Mouse (Mus musculus) ES-Bruce4 (cell line): ENCODE measurements around the gene Lrrc1. TPM values are rescaled to one million over a fixed set of nuclear protein-coding genes. Genes with fewer than 3 reads are reported as not detected.

Source experiments
- H3K27ac ChIP-seq: 2 replicates; pipeline ENCODE4 v1.5.1; 2012; ENCODE audit warnings: low read length, inconsistent platforms; ENCODE audit not compliant: insufficient read depth
- H3K27me3 ChIP-seq: 2 replicates; pipeline ENCODE4 v1.6.1; 2012; ENCODE audit warnings: mild to moderate bottlenecking, low read length, inconsistent platforms; ENCODE audit not compliant: control insufficient read depth, poor library complexity, insufficient read depth, severe bottlenecking
- H3K36me3 ChIP-seq: 2 replicates; pipeline ENCODE4 v1.6.1; 2012; ENCODE audit warnings: inconsistent platforms, mild to moderate bottlenecking, low read length, moderate library complexity; ENCODE audit not compliant: control insufficient read depth, poor library complexity, insufficient read depth, severe bottlenecking
- H3K4me1 ChIP-seq: one replicate; pipeline ENCODE4 v1.8.1; 2011; ENCODE audit warnings: low read length; ENCODE audit not compliant: control insufficient read depth, insufficient read depth
- H3K4me3 ChIP-seq: 2 replicates; pipeline ENCODE4 v1.5.1; 2011; ENCODE audit warnings: low read depth, mild to moderate bottlenecking, low read length
- H3K9ac ChIP-seq: 2 replicates; pipeline ENCODE4 v1.6.1; 2012; ENCODE audit warnings: low read depth, mild to moderate bottlenecking, inconsistent platforms; ENCODE audit not compliant: poor library complexity, severe bottlenecking
- H3K9me3 ChIP-seq: replicated peaks from 2 replicates; pipeline ENCODE4 v1.6.1; 2012; ENCODE audit warnings: mild to moderate bottlenecking, low read length, inconsistent platforms; ENCODE audit not compliant: control insufficient read depth, poor library complexity, insufficient read depth, severe bottlenecking
- CTCF ChIP-seq: IDR thresholded peaks from one replicate; pipeline ENCODE4 v1.8.1; 2011; ENCODE audit warnings: low read depth, low read length
- EP300 ChIP-seq: IDR thresholded peaks from 2 replicates; pipeline ENCODE4 v1.6.1; 2011; ENCODE audit warnings: low read depth, low read length; ENCODE audit not compliant: insufficient read depth
- POLR2A ChIP-seq: IDR thresholded peaks from one replicate; pipeline ENCODE4 v1.8.1; 2011; ENCODE audit warnings: low read length; ENCODE audit not compliant: insufficient read depth
- polyA plus RNA-seq: library from polyadenylated mRNA; stranded (reverse); fragments of >200 nt; gene quantifications from 2 replicates; pipeline ENCODE4 v1.2.4, GENCODE M21; 2011; ENCODE audit warnings: low read depth; ENCODE audit not compliant: missing spikeins, insufficient read depth, insufficient read length

The Lrrc1 gene
- polyA plus RNA-seq, 1 experiment, result 20.9 TPM

DNA sequence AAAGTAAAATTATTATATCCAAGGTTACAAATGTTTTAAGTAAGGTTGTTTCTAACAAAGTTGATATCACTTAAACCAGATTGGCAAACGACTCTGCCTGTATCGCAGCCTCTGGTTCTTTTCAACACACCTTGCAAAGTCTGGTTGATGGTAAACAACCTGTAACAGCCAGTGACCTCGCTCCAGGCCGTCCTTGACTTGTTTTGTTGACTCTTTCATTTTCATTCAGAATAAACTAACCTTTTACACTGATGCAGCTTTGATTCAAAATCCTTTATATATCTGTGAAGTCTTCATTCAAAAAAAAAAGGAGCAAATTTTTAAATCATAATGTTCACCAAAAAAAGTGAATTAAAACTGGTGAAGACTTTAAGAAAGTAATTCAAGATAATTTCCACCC lies 147.6 kb downstream of the Lrrc1 start:
- Histone ChIP-seq H3K9me3 (no peaks in the 10 kb centered on the region), H3K27me3 (0 out of 2 replicates have a peak, but pooled peaks cover 1% of the 10 kb centered on the region), H3K36me3 (no peaks in the 10 kb centered on the region), H3K9ac (no peak overlapping the region), H3K4me1 (no peaks in the 10 kb centered on the region), H3K4me3 (no peak overlapping the region), H3K27ac (no peak overlapping the region)
- TF ChIP-seq EP300, result no peak
- no peak for TF ChIP-seq POLR2A

DNA sequence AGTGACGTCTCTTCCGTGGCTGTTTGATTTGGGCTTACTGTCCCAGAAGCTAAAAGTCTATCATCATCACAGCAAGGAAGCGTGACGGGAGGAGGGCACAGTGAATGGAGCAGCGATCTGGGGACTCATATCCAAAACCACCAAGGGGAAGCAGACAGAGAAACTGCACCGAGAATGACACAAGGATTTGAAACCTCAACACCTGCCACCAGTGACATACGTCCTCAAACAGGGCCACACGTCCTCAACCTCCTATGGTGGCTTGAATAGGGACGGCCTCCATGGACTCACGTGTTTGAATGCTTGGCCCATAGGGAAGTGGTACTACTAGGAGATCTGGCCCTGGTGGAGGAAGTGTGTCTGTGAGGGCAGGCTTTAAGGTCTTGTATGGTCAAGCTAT lies 153.4 kb downstream of the Lrrc1 start:
- no peaks in the 10 kb centered on the region for H3K4me1 ChIP-seq
- no peak overlapping the region for H3K4me3 ChIP-seq
- H3K9me3 ChIP-seq, result no peaks in the 10 kb centered on the region
- 0 out of 2 replicates have a peak, but pooled peaks cover 1% of the 10 kb centered on the region for H3K27me3 ChIP-seq
- H3K27ac ChIP-seq, result no peak overlapping the region
- H3K36me3 ChIP-seq, result no peaks in the 10 kb centered on the region
- H3K9ac ChIP-seq, result no peak overlapping the region
- TF ChIP-seq POLR2A, result no peak
- TF ChIP-seq CTCF, result no peak
- TF ChIP-seq EP300, result no peak

DNA sequence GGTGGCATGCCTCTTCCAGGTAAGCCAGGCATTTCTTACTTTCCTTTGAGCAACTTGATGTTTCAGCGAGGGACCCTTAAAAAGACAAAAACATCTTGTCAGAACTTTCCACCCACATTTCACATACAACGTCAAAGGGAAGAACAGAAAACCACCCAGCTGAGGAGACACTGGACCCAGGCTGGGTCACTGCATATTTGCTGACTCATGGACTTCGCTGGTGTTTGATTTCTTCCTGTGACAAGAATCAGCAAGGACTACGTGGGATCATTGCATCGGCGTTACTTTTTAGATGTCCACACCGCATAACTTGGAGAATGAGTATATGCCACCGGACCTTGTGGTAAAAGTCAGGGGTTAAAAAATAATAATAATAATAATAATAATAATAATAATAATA lies 155.7 kb downstream of the Lrrc1 start:
- Histone ChIP-seq H3K27ac (no peak overlapping the region), H3K4me1 (no peaks in the 10 kb centered on the region), H3K27me3 (no peaks in the 10 kb centered on the region), H3K36me3 (no peaks in the 10 kb centered on the region), H3K9ac (no peak overlapping the region), H3K9me3 (no peaks in the 10 kb centered on the region), H3K4me3 (no peak overlapping the region)
- no peak for TF ChIP-seq POLR2A
- TF ChIP-seq EP300, result no peak
- TF ChIP-seq CTCF, result no peak

DNA sequence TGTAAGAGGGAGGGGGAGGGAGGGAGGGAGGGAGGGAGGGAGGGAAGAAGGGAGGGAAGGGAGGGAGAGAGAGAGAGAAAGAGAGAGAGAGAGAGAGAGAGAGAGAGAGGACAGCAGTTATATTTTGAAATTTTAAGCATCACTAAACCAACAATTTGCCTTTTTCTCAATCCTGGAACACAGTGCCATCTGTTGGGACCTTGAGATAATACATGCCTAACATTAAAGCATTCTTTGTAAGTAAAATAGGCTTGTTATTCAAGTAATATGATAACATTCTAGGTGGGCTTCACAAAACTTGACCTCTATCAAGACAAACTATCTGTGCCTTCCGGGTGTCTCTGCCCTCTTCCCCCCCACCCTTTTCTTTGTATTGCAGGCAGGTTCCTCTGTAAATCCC lies 157.9 kb downstream of the Lrrc1 start:
- Histone ChIP-seq H3K27ac (no peak overlapping the region), H3K4me1 (no peaks in the 10 kb centered on the region), H3K9me3 (no peaks in the 10 kb centered on the region), H3K4me3 (no peak overlapping the region), H3K27me3 (no peaks in the 10 kb centered on the region), H3K9ac (no peak overlapping the region), H3K36me3 (no peaks in the 10 kb centered on the region)
- TF ChIP-seq CTCF (no peak), POLR2A (no peak), EP300 (no peak)

DNA sequence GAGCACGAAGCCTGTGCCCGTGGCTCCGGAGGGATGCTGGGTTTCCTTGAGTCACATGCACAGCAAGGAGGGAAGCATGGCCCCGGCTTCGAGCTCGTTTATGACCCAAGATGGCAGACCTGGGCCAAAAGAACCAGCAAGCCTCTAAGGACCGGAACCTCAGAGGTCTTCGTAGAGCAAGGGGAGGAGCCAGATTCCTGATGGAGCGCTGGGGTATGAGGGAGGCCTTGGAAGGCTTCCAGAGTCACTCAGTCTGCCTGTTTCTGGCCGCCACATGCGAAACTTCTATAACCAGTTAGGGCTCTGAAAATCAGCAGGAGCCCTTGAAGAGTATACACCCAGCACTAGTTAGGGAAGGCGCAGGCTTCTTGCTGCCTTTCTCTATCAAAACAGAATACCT lies 159.1 kb downstream of the Lrrc1 start:
- TF ChIP-seq CTCF (no peak), POLR2A (no peak), EP300 (no peak)
- H3K27me3 ChIP-seq, result no peaks in the 10 kb centered on the region
- no peaks in the 10 kb centered on the region for H3K9me3 ChIP-seq
- H3K27ac ChIP-seq, result no peak overlapping the region
- H3K4me3 ChIP-seq, result no peak overlapping the region
- no peak overlapping the region for H3K9ac ChIP-seq
- H3K4me1 ChIP-seq, result no peaks in the 10 kb centered on the region
- H3K36me3 ChIP-seq, result no peaks in the 10 kb centered on the region

GRCm38 (mm10) chr9:77384651-77385050 lies 160.0 kb downstream of the Lrrc1 start:
- TF ChIP-seq CTCF (no peak), EP300 (no peak), POLR2A (no peak)
- no peaks in the 10 kb centered on the region for H3K27me3 ChIP-seq
- no peaks in the 10 kb centered on the region for H3K36me3 ChIP-seq
- no peaks in the 10 kb centered on the region for H3K9me3 ChIP-seq
- H3K4me3 ChIP-seq, result no peak overlapping the region
- no peaks in the 10 kb centered on the region for H3K4me1 ChIP-seq
- no peak overlapping the region for H3K9ac ChIP-seq
- no peak overlapping the region for H3K27ac ChIP-seq

DNA sequence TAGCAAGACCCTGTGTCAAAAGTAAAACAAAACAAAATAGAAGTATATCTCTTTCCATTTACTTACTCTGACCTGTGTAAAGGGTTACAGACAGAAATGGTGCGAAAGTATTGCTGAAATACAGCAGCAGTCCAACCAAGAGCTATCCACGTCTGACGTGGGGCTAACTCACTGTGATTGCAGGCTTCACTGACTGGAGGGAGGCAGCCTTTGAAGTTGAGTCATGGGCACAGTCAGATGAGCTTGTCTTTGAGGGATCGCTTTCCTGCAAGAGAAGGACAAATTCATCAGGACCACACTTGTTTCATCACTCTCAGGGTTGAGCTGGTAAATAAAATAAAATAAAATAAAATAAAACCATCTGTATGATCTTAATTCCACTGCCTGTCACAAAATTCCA lies 160.7 kb downstream of the Lrrc1 start:
- H3K9me3 ChIP-seq, result no peaks in the 10 kb centered on the region
- TF ChIP-seq POLR2A (no peak), CTCF (no peak), EP300 (no peak)
- H3K27ac ChIP-seq, result no peak overlapping the region
- no peak overlapping the region for H3K4me3 ChIP-seq
- no peaks in the 10 kb centered on the region for H3K27me3 ChIP-seq
- H3K4me1 ChIP-seq, result no peaks in the 10 kb centered on the region
- H3K36me3 ChIP-seq, result no peaks in the 10 kb centered on the region
- no peak overlapping the region for H3K9ac ChIP-seq
